In genomic region chr3:119919501-119920141, GRCm38 (mm10) we compare ENCODE assay signal across 25 mouse cellular contexts.
A peak's percentile ranks its signal among the peaks of the same experiment; 100 is the strongest.
DNase-seq lines count a peak whose midpoint lies in the region; ATAC-seq and TF ChIP-seq lines count a peak whose summit lies in the region.
"Had no signal": no experiment of that assay in that cellular context is flagged by ENCODE, and none has a peak within 500 bp of the region (broad histone marks: within the 10 kb centered on the region; RNA-seq: fewer than 3 reads in every experiment).

No protein-coding gene starts in this region.

- H3K9ac ChIP-seq in forebrain, embryonic 11.5 days (ENCODE audit: low read length) = no peak overlapping the region
- H3K9ac ChIP-seq in hindbrain, embryonic 12.5 days = no peak overlapping the region
- H3K9ac ChIP-seq in hindbrain, postnatal 0 days (replicated peaks; ENCODE audit: low read length) = no peak overlapping the region
- no peak overlapping the region for H3K9ac ChIP-seq in forebrain, embryonic 15.5 days (replicated peaks)
- H3K9ac ChIP-seq: embryonic facial prominence, embryonic 13.5 days; hindbrain, embryonic 15.5 days; intestine, embryonic 15.5 days had no signal

- no peak for TF ChIP-seq CTCF in hindbrain, postnatal 0 days (IDR thresholded peaks at IDR 0.05; ENCODE audit: low read depth)
- no peak for TF ChIP-seq CTCF in brain, embryonic 14.5 days (IDR thresholded peaks at IDR 0.05; ENCODE audit: borderline replicate concordance, extremely low read depth, insufficient read depth, insufficient read length)

- H3K4me1 ChIP-seq in forebrain, embryonic 11.5 days (replicated peaks; ENCODE audit: control insufficient read depth, insufficient read depth, low read length) = no peaks in the 10 kb centered on the region
- H3K4me1 ChIP-seq in forebrain, embryonic 10.5 days = no peaks in the 10 kb centered on the region
- no peaks in the 10 kb centered on the region for H3K4me1 ChIP-seq in hindbrain, embryonic 12.5 days
- no peaks in the 10 kb centered on the region for H3K4me1 ChIP-seq in hindbrain, postnatal 0 days (ENCODE audit: insufficient read depth, low read length)
- H3K4me1 ChIP-seq in forebrain, embryonic 15.5 days = no peaks in the 10 kb centered on the region
- H3K4me1 ChIP-seq: embryonic facial prominence, embryonic 13.5 days; hindbrain, embryonic 15.5 days; intestine, embryonic 15.5 days had no signal

- no peaks in the 10 kb centered on the region for H3K9me3 ChIP-seq in forebrain, embryonic 11.5 days (ENCODE audit: control insufficient read depth, low read length)
- no peaks in the 10 kb centered on the region for H3K9me3 ChIP-seq in forebrain, embryonic 10.5 days
- H3K9me3 ChIP-seq in hindbrain, embryonic 12.5 days (replicated peaks) = no peaks in the 10 kb centered on the region
- no peaks in the 10 kb centered on the region for H3K9me3 ChIP-seq in hindbrain, postnatal 0 days (ENCODE audit: low read length)
- H3K9me3 ChIP-seq in forebrain, embryonic 15.5 days = no peaks in the 10 kb centered on the region
- H3K9me3 ChIP-seq: embryonic facial prominence, embryonic 10.5 days; embryonic facial prominence, embryonic 13.5 days; hindbrain, embryonic 15.5 days; intestine, embryonic 15.5 days had no signal

- DNase-seq in forebrain, embryonic 11.5 days (ENCODE audit: low spot score) = no peak
- no peak for DNase-seq in forebrain, embryonic 10.5 days (ENCODE audit: extremely low spot score, low spot score)
- no peak for DNase-seq in hindbrain, postnatal 0 days (ENCODE audit: low spot score)
- peak; percentile 82 for DNase-seq in brain, embryonic 14.5 days (ENCODE audit: low read depth)
- DNase-seq in urinary bladder, adult 2 months (ENCODE audit: low spot score) = no peak
- no peak for DNase-seq in embryo, embryonic 10 days (ENCODE audit: low spot score)
- DNase-seq: adrenal gland, adult 8-10 months; adrenal gland, postnatal 25 days; cerebellum, adult 18-20 months; cerebellum, adult 9-10 months; cerebellum, postnatal 14 days; embryo, embryonic 11 days; gastrocnemius, adult 2 months; gastrocnemius, postnatal 14 days; heart, adult 11 months; kidney, adult 11 months had no signal

- 56% methylated on average over 4 of the region's 4 CpGs for WGBS in forebrain, embryonic 11.5 days
- WGBS in forebrain, embryonic 10.5 days = 85% methylated on average over 4 of the region's 4 CpGs
- 61% methylated on average over 4 of the region's 4 CpGs for WGBS in hindbrain, embryonic 12.5 days
- 46% methylated on average over 4 of the region's 4 CpGs for WGBS in hindbrain, postnatal 0 days
- WGBS in forebrain, embryonic 15.5 days = 41% methylated on average over 4 of the region's 4 CpGs

- peak; percentile 56; the same call in 1 of the 2 replicates for ATAC-seq in forebrain, embryonic 11.5 days (replicated peaks; ENCODE audit: low FRiP score)
- ATAC-seq in hindbrain, embryonic 12.5 days (ENCODE audit: low FRiP score) = peak; percentile 60; the same call in 1 of the 2 replicates
- ATAC-seq in hindbrain, postnatal 0 days = no peak
- peak; percentile 82 for ATAC-seq in forebrain, embryonic 15.5 days (replicated peaks)
- ATAC-seq: activated CD4-positive, CD25-positive, alpha-beta regulatory T cell, adult 4 months; intestine, embryonic 15.5 days had no signal

- H3K36me3 ChIP-seq in forebrain, embryonic 11.5 days (ENCODE audit: control insufficient read depth, insufficient read depth, low read length) = no peaks in the 10 kb centered on the region
- H3K36me3 ChIP-seq in forebrain, embryonic 10.5 days (replicated peaks) = no peaks in the 10 kb centered on the region
- no peaks in the 10 kb centered on the region for H3K36me3 ChIP-seq in hindbrain, embryonic 12.5 days
- no peaks in the 10 kb centered on the region for H3K36me3 ChIP-seq in hindbrain, postnatal 0 days (ENCODE audit: insufficient read depth, low read length)
- H3K36me3 ChIP-seq in forebrain, embryonic 15.5 days = no peaks in the 10 kb centered on the region
- H3K36me3 ChIP-seq: embryonic facial prominence, embryonic 10.5 days; embryonic facial prominence, embryonic 13.5 days; hindbrain, embryonic 15.5 days; intestine, embryonic 15.5 days had no signal

- no peak overlapping the region for H3K4me3 ChIP-seq in forebrain, embryonic 11.5 days (ENCODE audit: low read depth, low read length)
- no peak overlapping the region for H3K4me3 ChIP-seq in forebrain, embryonic 10.5 days
- H3K4me3 ChIP-seq in hindbrain, embryonic 12.5 days = no peak overlapping the region
- H3K4me3 ChIP-seq in hindbrain, postnatal 0 days (ENCODE audit: low read length) = no peak overlapping the region
- H3K4me3 ChIP-seq in forebrain, embryonic 15.5 days = no peak overlapping the region
- H3K4me3 ChIP-seq: embryonic facial prominence, embryonic 10.5 days; embryonic facial prominence, embryonic 13.5 days; erythroblast, embryonic 14.5 days; gastrocnemius, adult 2 months; hindbrain, embryonic 15.5 days; intestine, embryonic 15.5 days had no signal

- H3K27me3 ChIP-seq in forebrain, embryonic 11.5 days (ENCODE audit: control insufficient read depth, insufficient read depth, low read length) = no peaks in the 10 kb centered on the region
- no peaks in the 10 kb centered on the region for H3K27me3 ChIP-seq in forebrain, embryonic 10.5 days (ENCODE audit: poor library complexity, severe bottlenecking)
- H3K27me3 ChIP-seq in hindbrain, embryonic 12.5 days = no peaks in the 10 kb centered on the region
- no peaks in the 10 kb centered on the region for H3K27me3 ChIP-seq in hindbrain, postnatal 0 days (ENCODE audit: insufficient read depth, low read length)
- H3K27me3 ChIP-seq in forebrain, embryonic 15.5 days = no peaks in the 10 kb centered on the region
- H3K27me3 ChIP-seq: embryonic facial prominence, embryonic 13.5 days; hindbrain, embryonic 15.5 days; intestine, embryonic 15.5 days had no signal

- no peak overlapping the region for H3K27ac ChIP-seq in forebrain, embryonic 11.5 days (ENCODE audit: low read depth, low read length)
- no peak overlapping the region for H3K27ac ChIP-seq in forebrain, embryonic 10.5 days
- no peak overlapping the region for H3K27ac ChIP-seq in hindbrain, embryonic 12.5 days
- H3K27ac ChIP-seq in hindbrain, postnatal 0 days = no peak overlapping the region
- H3K27ac ChIP-seq in forebrain, embryonic 15.5 days (replicated peaks) = no peak overlapping the region
- H3K27ac ChIP-seq: embryonic facial prominence, embryonic 10.5 days; embryonic facial prominence, embryonic 13.5 days; gastrocnemius, adult 2 months; hindbrain, embryonic 15.5 days; intestine, embryonic 15.5 days had no signal

- no peak for TF ChIP-seq POLR2A in brain, embryonic 14.5 days (IDR thresholded peaks at IDR 0.05; ENCODE audit: borderline replicate concordance, extremely low read depth, insufficient read depth, insufficient read length, poor library complexity, severe bottlenecking)

- no peak overlapping the region for H3K4me2 ChIP-seq in forebrain, embryonic 11.5 days (ENCODE audit: low read depth, low read length, severe bottlenecking)
- no peak overlapping the region for H3K4me2 ChIP-seq in hindbrain, embryonic 12.5 days (replicated peaks)
- no peak overlapping the region for H3K4me2 ChIP-seq in hindbrain, postnatal 0 days (ENCODE audit: low read depth, low read length)
- no peak overlapping the region for H3K4me2 ChIP-seq in forebrain, embryonic 15.5 days (replicated peaks)
- H3K4me2 ChIP-seq: embryonic facial prominence, embryonic 13.5 days; heart, embryonic 11.5 days; hindbrain, embryonic 15.5 days; intestine, embryonic 15.5 days had no signal
